Mouse (Mus musculus) neural tube, embryonic 13.5 days (tissue): ENCODE data around the gene Psmd14. TPM values are rescaled to one million over a fixed set of nuclear protein-coding genes. Genes with fewer than 3 reads are reported as not detected.

Source experiments
- ATAC-seq: fragments of 200-750 bp; cut with Nextera tagmentation; 2 replicates; pipeline ENCODE4 v1.8.0; 2017; ENCODE audit warnings: low read depth, mild to moderate bottlenecking, moderate TSS enrichment, moderate library complexity
- H3K27ac ChIP-seq: fragments of 300-500 bp; sonication (generic); replicated peaks from 2 replicates; pipeline ENCODE4 v1.5.1; 2015; ENCODE audit warnings: moderate library complexity, mild to moderate bottlenecking, inconsistent platforms
- H3K27me3 ChIP-seq: fragments of 300-500 bp; sonication (generic); 2 replicates; pipeline ENCODE4 v1.6.1; 2015; ENCODE audit warnings: mild to moderate bottlenecking, inconsistent platforms
- H3K36me3 ChIP-seq: fragments of 300-500 bp; sonication (generic); 2 replicates; pipeline ENCODE4 v1.6.1; 2015; ENCODE audit warnings: mild to moderate bottlenecking, inconsistent platforms
- H3K4me1 ChIP-seq: fragments of 300-500 bp; sonication (generic); replicated peaks from 2 replicates; pipeline ENCODE4 v1.6.1; 2015; ENCODE audit warnings: inconsistent platforms
- H3K4me2 ChIP-seq: fragments of 300-500 bp; sonication (generic); 2 replicates; pipeline ENCODE4 v1.6.1; 2015; ENCODE audit warnings: inconsistent platforms, mild to moderate bottlenecking, moderate library complexity
- H3K4me3 ChIP-seq: fragments of 300-500 bp; sonication (generic); 2 replicates; pipeline ENCODE4 v1.5.1; 2015; ENCODE audit warnings: mild to moderate bottlenecking, inconsistent platforms
- H3K9ac ChIP-seq: fragments of 300-500 bp; sonication (generic); 2 replicates; pipeline ENCODE4 v1.6.1; 2015; ENCODE audit warnings: moderate library complexity, mild to moderate bottlenecking, inconsistent platforms
- H3K9me3 ChIP-seq: fragments of 300-500 bp; sonication (generic); 2 replicates; pipeline ENCODE4 v1.6.1; 2016; ENCODE audit warnings: inconsistent platforms
- WGBS: fragments of 180-500 bp; shearing (Covaris S2); methylation state at CpG from one replicate; pipeline ENCODE4 v1.1.7; 2015; 5-methylcytosine and 5-hydroxymethylcytosine counted together
- microRNA-seq: library from miRNA; unstranded; fragments of <30 nt; microRNA quantifications from one replicate; pipeline ENCODE4, GENCODE M21; 2016
- polyA plus RNA-seq: library from polyadenylated mRNA; unstranded; fragments of >200 nt; fragmentation: Nextera tagmentation; extraction: Ambion mirVana; gene quantifications from 2 replicates; pipeline ENCODE4 v1.2.1, GENCODE M21; 2015

Gene Psmd14
- polyA plus RNA-seq, 1 experiment from 2014 or later, result 212 TPM

DNA sequence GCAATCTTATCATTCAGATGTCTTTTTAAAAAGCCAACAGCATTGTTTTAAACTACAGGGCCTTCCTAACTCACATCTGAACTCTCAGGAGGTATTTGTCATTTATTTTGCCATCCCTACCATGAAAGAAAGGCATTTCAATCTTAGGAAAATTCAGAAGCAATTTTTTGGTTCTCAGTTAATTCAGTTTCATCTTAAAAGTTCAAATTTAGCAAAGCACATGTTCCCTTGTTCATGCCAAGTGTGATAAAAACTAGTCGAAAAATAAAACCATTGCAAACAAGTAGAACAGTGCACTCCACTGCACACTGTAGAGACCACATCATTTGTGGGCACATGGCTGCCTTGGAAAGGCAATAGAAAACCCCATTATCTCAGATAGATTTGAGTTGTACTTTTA is 106.7 kb downstream of the Psmd14 start:
- Histone ChIP-seq H3K36me3 (no peaks in the 10 kb centered on the region), H3K27ac (no peak overlapping the region), H3K9me3 (no peaks in the 10 kb centered on the region), H3K4me1 (peaks cover 13% of the 10 kb centered on the region), H3K4me2 (no peak overlapping the region), H3K4me3 (no peak overlapping the region), H3K27me3 (peaks cover 28% of the 10 kb centered on the region), H3K9ac (no peak overlapping the region)
- no peak for ATAC-seq
- 91% methylated on average over 1 of the region's 1 CpGs for WGBS

DNA sequence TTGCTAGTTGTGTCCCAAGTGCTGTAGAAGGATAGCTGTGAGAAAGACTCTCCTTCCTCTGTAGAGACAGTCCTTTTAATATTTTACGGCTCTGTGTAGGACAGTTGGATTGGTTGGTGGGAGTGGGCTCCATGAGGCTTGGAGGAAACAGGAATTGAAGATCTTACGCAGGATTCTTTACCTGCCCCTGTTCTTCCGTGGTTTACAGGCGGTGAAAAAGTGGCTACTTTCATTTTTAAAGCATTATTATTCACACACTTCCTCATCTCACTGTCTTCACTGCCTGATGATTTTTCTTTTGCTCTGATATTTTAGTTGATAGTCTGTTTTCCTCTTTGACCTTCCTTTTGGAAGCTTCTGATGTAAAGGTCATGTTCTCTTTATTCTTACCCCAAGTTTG is 108.7 kb downstream of the Psmd14 start:
- Histone ChIP-seq H3K4me2 (no peak overlapping the region), H3K9ac (no peak overlapping the region), H3K4me3 (no peak overlapping the region), H3K36me3 (no peaks in the 10 kb centered on the region), H3K9me3 (no peaks in the 10 kb centered on the region), H3K27me3 (peaks cover 11% of the 10 kb centered on the region), H3K27ac (no peak overlapping the region), H3K4me1 (peaks cover 7% of the 10 kb centered on the region)
- ATAC-seq, result no peak
- 83% methylated on average over 4 of the region's 4 CpGs for WGBS

DNA sequence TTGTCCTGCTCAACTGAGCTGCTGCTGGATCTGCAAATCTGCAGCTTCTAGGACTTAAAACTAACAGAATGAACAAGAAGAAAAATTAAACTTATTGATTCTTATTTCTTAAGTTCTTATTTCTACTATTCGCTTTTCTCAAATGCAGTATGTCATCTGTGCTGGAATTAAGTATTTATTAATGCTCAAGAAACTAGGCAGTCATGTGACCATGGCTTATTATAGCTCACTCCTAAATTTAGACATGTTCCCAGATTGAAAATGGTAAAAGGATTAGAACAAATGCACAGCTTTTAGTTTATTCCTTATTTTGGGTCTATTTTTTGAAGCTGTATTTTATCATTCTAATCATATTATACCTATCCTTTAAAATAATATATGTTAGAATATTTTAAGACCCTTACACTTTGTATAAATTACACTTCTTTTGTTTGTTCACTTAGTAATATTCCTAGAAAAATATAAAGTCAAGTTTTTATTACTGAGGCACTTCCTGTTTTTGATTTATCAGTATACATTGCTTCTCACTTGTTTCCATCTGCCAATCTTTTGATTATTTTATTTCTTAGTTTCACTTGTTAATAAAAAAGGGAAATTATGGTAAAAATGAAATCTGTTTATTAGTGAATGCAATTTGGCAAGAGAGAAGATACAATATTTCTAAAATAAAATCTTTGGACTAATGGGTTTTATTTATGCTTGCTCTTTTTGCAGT is 112.1 kb downstream of the Psmd14 start:
- H3K9me3 ChIP-seq, result no peaks in the 10 kb centered on the region
- H3K36me3 ChIP-seq, result no peaks in the 10 kb centered on the region
- H3K27ac ChIP-seq, result no peak overlapping the region
- no peak overlapping the region for H3K4me2 ChIP-seq
- H3K4me1 ChIP-seq, result no peaks in the 10 kb centered on the region
- no peak for ATAC-seq
- H3K27me3 ChIP-seq, result peaks cover 3% of the 10 kb centered on the region; the same call in 1 of the 2 replicates
- 86% methylated on average over 1 of the region's 1 CpGs for WGBS
- no peak overlapping the region for H3K9ac ChIP-seq
- no peak overlapping the region for H3K4me3 ChIP-seq

DNA sequence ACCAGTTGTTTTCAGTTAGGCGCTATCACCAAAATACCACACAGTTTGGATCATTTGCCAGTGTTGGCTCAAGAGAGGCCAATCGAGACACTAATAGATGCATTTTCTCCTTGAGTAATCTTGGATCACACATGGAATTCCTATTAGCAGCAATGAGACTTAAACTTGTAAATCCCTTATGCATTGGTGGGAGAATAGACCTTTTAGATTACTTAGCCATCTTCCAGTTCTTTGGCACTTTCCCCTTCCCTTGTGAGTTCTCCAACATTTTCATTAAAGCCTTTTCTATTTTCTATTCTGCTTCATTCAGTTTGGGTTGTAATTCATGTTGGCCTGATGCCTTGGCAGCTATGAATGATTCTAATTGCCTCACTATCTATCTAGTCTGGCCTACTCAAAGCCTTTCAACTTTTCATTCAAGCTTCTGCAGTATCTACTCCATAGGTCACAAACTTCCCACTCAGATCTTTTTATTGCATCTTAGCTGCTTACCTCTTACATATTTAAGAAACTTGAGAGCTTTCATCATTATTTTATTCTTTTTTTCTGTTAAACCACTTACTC is 125.8 kb downstream of the Psmd14 start:
- Histone ChIP-seq H3K4me2 (no peak overlapping the region), H3K27ac (no peak overlapping the region), H3K27me3 (no peaks in the 10 kb centered on the region), H3K36me3 (no peaks in the 10 kb centered on the region), H3K9me3 (no peaks in the 10 kb centered on the region), H3K4me1 (no peaks in the 10 kb centered on the region), H3K9ac (no peak overlapping the region), H3K4me3 (no peak overlapping the region)
- no peak for ATAC-seq
- WGBS, result 83% methylated on average over 2 of the region's 2 CpGs

Small RNA genes within 50 kb of the gene (microRNA-seq; reads per million reads assigned to microRNA genes)
- not detected for gene Gm22403

Other genes starting within 250 kb of the Psmd14 start
- gene Tank, start 133.1 kb upstream of the Psmd14 start, polyA plus RNA-seq, result 25.7 and 26.8 TPM in 2 replicates
- 0.07 and 0.33 TPM in 2 replicates for gene Tbr1, start 91.2 kb downstream of the Psmd14 start, polyA plus RNA-seq